Mouse (Mus musculus) lung, postnatal 0 days (tissue): ENCODE measurements around the gene Sec14l1. TPM values are rescaled to one million over a fixed set of nuclear protein-coding genes. Genes with fewer than 3 reads are reported as not detected.
A peak's percentile ranks its signal among the peaks of the same experiment; 100 is the strongest.
"Not testable (repeated sequence)": the region's sequence is repeated elsewhere in the genome, so short reads cannot be mapped to it uniquely, and the experiment has no call there.

Experiments
- ATAC-seq: fragments of 200-750 bp; cut with Nextera tagmentation; 2 replicates; pipeline ENCODE4 v1.8.0; 2017; ENCODE audit warnings: moderate library complexity
- DNase-seq: peaks from one replicate; pipeline ENCODE4 v3.0.0-alpha.2; 2016; ENCODE audit warnings: low spot score
- H3K27ac ChIP-seq: fragments of 300-500 bp; sonication (generic); 2 replicates; pipeline ENCODE4 v1.5.1; 2014; ENCODE audit warnings: antibody characterized with exemption, mild to moderate bottlenecking, low read length, mixed read lengths
- H3K27me3 ChIP-seq: fragments of 300-500 bp; sonication (generic); replicated peaks from 2 replicates; pipeline ENCODE4 v1.6.1; 2014; ENCODE audit warnings: low read length, mixed read lengths; ENCODE audit not compliant: insufficient read depth
- H3K36me3 ChIP-seq: fragments of 300-500 bp; sonication (generic); 2 replicates; pipeline ENCODE4 v1.6.1; 2014; ENCODE audit warnings: low read length, mixed read lengths; ENCODE audit not compliant: insufficient read depth
- H3K4me1 ChIP-seq: fragments of 300-500 bp; sonication (generic); 2 replicates; pipeline ENCODE4 v1.6.1; 2014; ENCODE audit warnings: antibody characterized with exemption, low read depth, low read length, mixed read lengths; ENCODE audit not compliant: insufficient read depth
- H3K4me2 ChIP-seq: fragments of 300-500 bp; sonication (generic); replicated peaks from 2 replicates; pipeline ENCODE4 v1.6.1; 2014; ENCODE audit warnings: low read depth, mild to moderate bottlenecking, low read length, moderate library complexity, mixed read lengths
- H3K4me3 ChIP-seq: fragments of 300-500 bp; sonication (generic); 2 replicates; pipeline ENCODE4 v1.5.1; 2014; ENCODE audit warnings: low read depth, low read length
- H3K9ac ChIP-seq: fragments of 300-500 bp; sonication (generic); replicated peaks from 2 replicates; pipeline ENCODE4 v1.6.1; 2014; ENCODE audit warnings: low read depth, mild to moderate bottlenecking
- H3K9me3 ChIP-seq: fragments of 300-500 bp; sonication (generic); 2 replicates; pipeline ENCODE4 v1.6.1; 2016; ENCODE audit warnings: low read length, mixed read lengths
- CTCF ChIP-seq: IDR thresholded peaks from 2 replicates; pipeline ENCODE4 v1.5.1; 2016; ENCODE audit warnings: antibody characterized with exemption, mild to moderate bottlenecking
- EP300 ChIP-seq: IDR thresholded peaks from 2 replicates; pipeline ENCODE4 v1.6.1; 2016; ENCODE audit warnings: antibody characterized with exemption, mild to moderate bottlenecking, control low read depth
- WGBS: fragments of 180-500 bp; shearing (Covaris S2); extraction: QIAGEN DNeasy Blood & Tissue Kit; methylation state at CpG from one replicate; pipeline ENCODE4 v1.1.7; 2014; 5-methylcytosine and 5-hydroxymethylcytosine counted together
- polyA plus RNA-seq: library from polyadenylated mRNA; unstranded; fragments of >200 nt; fragmentation: Nextera tagmentation; extraction: Ambion mirVana; gene quantifications from 2 replicates; pipeline ENCODE4 v1.2.1, GENCODE M21; 2015

Sec14l1 gene
- 62.2 and 62.4 TPM in 2 replicates for polyA plus RNA-seq

- H3K4me3 ChIP-seq: peak within 1 kb of the TSS; percentile 85
- H3K27me3 ChIP-seq: no peaks in the 10 kb centered on the region
- H3K36me3 ChIP-seq: peaks cover 7% of the 10 kb centered on the region; the same call in 1 of the 2 replicates
- peaks cover 28% of the 10 kb centered on the region for H3K4me1 ChIP-seq
- 2% methylated on average over 47 of the region's 67 CpGs for WGBS
- H3K4me2 ChIP-seq: peak within 1 kb of the TSS; percentile 75
- DNase-seq: peak; percentile 99
- TF ChIP-seq CTCF: 0 out of 2 replicates have a peak, but pooled peaks have one; percentile 9
- TF ChIP-seq EP300: no peak
- peak; percentile 89 for ATAC-seq
- no peaks in the 10 kb centered on the region for H3K9me3 ChIP-seq
- peak within 1 kb of the TSS; percentile 97 for H3K27ac ChIP-seq
- H3K9ac ChIP-seq: peak within 1 kb of the TSS; percentile 82
Observed at GRCm38 (mm10) chr11:117114592-117115345, at the start of gene Sec14l1. TSS of gene Sec14l1 (plus strand) at chr11:117115168.

GRCm38 (mm10) chr11:117065602-117066001, 49.4 kb upstream of the Sec14l1 start:
- whole genome bisulfite sequencing: 60% methylated on average over 5 of the region's 5 CpGs
- not testable (repeated sequence) for H3K27me3 ChIP-seq, H3K9me3 ChIP-seq, H3K27ac ChIP-seq, H3K36me3 ChIP-seq, H3K4me3 ChIP-seq, ATAC-seq, H3K4me2 ChIP-seq, DNase-seq, H3K9ac ChIP-seq, H3K4me1 ChIP-seq

DNA sequence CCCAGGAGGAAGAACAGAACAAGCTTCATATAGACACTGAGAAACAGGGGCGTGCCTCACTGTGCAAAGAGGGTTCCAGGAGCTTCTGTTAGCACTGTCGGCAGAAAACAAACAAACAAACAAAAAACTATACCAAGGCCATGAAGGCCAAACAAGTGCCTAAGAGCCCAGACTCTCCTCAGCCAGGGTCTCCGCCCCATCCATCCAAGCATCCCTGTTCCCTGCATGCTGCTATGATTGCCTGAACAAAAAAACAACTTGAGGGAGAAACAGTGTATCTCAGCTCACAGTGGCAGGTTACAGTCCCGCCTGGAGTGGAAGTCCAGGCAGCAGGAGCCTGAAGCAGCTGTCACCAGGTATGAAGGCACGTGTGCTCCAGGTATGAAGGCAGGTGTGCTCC, 48.2 kb upstream of the Sec14l1 start:
- Histone ChIP-seq H3K27me3 (no peaks in the 10 kb centered on the region), H3K36me3 (no peaks in the 10 kb centered on the region), H3K4me1 (no peaks in the 10 kb centered on the region), H3K9me3 (no peaks in the 10 kb centered on the region), H3K9ac (no peak overlapping the region), H3K4me2 (no peak overlapping the region), H3K4me3 (no peak overlapping the region), H3K27ac (no peak overlapping the region)
- TF ChIP-seq CTCF (no peak), EP300 (no peak)
- DNase-seq: no peak
- ATAC-seq: no peak
- 57% methylated on average over 5 of the region's 5 CpGs for WGBS

DNA sequence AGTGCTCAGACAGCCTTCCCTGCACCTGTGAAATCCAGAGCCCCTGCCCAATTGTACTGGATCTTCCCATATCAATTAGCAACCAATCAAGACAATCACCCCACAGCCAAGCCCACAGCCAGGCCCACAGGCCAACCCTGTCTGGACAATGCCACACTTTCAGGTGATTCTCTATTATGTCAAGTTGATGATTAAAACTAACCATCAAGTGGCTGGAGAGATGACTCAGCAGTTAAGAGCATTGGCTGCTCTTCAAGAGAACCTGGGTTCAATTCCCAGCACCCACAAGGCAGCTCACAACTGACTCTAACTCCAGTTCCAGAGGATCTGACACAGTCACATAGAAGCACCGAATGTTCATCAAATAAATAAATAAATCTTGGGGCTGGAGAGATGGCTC, 46.6 kb upstream of the Sec14l1 start:
- Histone ChIP-seq H3K9ac (no peak overlapping the region), H3K4me3 (no peak overlapping the region), H3K27me3 (no peaks in the 10 kb centered on the region), H3K4me1 (no peaks in the 10 kb centered on the region), H3K36me3 (no peaks in the 10 kb centered on the region), H3K27ac (no peak overlapping the region), H3K9me3 (no peaks in the 10 kb centered on the region), H3K4me2 (no peak overlapping the region)
- WGBS: 70% methylated on average over 1 of the region's 1 CpGs
- no peak for TF ChIP-seq EP300
- TF ChIP-seq CTCF: no peak
- no peak for DNase-seq
- ATAC-seq: no peak

GRCm38 (mm10) chr11:117069027-117069426, 45.9 kb upstream of the Sec14l1 start:
- no peaks in the 10 kb centered on the region for H3K9me3 ChIP-seq
- DNase-seq (no peak), ATAC-seq (no peak)
- H3K9ac ChIP-seq: no peak overlapping the region
- H3K4me1 ChIP-seq: no peaks in the 10 kb centered on the region
- H3K4me3 ChIP-seq: no peak overlapping the region
- 79% methylated on average over 3 of the region's 3 CpGs for WGBS
- no peaks in the 10 kb centered on the region for H3K36me3 ChIP-seq
- no peak overlapping the region for H3K4me2 ChIP-seq
- no peak overlapping the region for H3K27ac ChIP-seq
- TF ChIP-seq CTCF (peak; percentile 51), EP300 (no peak)
- H3K27me3 ChIP-seq: no peaks in the 10 kb centered on the region

DNA sequence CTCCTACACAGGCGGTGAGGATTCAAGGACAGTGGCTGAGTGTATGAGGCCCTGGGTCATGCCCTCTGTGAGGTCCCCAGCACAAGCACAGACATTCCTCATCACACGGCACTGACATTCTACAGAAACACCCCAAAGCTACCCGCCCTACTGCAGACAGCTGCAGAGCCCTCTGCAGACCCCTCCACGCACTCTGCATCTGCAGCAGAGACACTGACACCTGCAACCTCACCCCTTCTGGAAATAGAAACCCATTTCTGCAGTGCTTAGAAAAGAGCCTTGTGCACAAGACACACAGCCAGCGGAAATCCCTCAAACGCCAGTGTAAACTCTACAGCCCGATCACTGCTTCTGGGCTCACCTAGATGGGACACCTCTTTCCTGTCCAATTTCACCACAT, 44.3 kb upstream of the Sec14l1 start:
- H3K27me3 ChIP-seq: no peaks in the 10 kb centered on the region
- H3K9me3 ChIP-seq: no peaks in the 10 kb centered on the region
- 63% methylated on average over 7 of the region's 7 CpGs for WGBS
- no peak overlapping the region for H3K9ac ChIP-seq
- no peak for ATAC-seq
- H3K4me3 ChIP-seq: no peak overlapping the region
- H3K4me1 ChIP-seq: no peaks in the 10 kb centered on the region
- TF ChIP-seq CTCF (no peak), EP300 (no peak)
- H3K36me3 ChIP-seq: no peaks in the 10 kb centered on the region
- H3K27ac ChIP-seq: no peak overlapping the region
- DNase-seq: no peak
- no peak overlapping the region for H3K4me2 ChIP-seq
